25 mouse cellular contexts compared by ENCODE assay signal in genomic region chr19:10773384-10773783, GRCm38 (mm10). TPM values are rescaled to one million over a fixed set of nuclear protein-coding genes. Genes with fewer than 3 reads are reported as not detected.
"Had no signal": no experiment of that assay in that cellular context is flagged by ENCODE, and none has a peak within 500 bp of the region (broad histone marks: within the 10 kb centered on the region; RNA-seq: fewer than 3 reads in every experiment).

No protein-coding gene starts in this region.

- H3K9me3 ChIP-seq: limb, embryonic 10.5 days; limb, embryonic 13.5 days; liver, embryonic 13.5 days; midbrain, embryonic 10.5 days; midbrain, embryonic 13.5 days; neural tube, embryonic 13.5 days had no signal

- H3K4me3 ChIP-seq: limb, embryonic 10.5 days; limb, embryonic 13.5 days; liver, embryonic 13.5 days; midbrain, embryonic 10.5 days; midbrain, embryonic 13.5 days; myocyte; neural tube, embryonic 13.5 days had no signal

- H3K9ac ChIP-seq: limb, embryonic 13.5 days; liver, embryonic 13.5 days; midbrain, embryonic 13.5 days; neural tube, embryonic 13.5 days had no signal

- DNase-seq: kidney, adult 2 months; kidney, postnatal 25 days; layer of hippocampus, postnatal 36 days; liver; liver, embryonic 13.5 days; lung, adult 2 months; lung, postnatal 14 days; lung, postnatal 4 days; retina, postnatal 1 day; thymus, adult 18-20 months; thymus, postnatal 14 days had no signal

- H3K4me2 ChIP-seq: limb, embryonic 13.5 days; liver, embryonic 13.5 days; midbrain, embryonic 13.5 days; neural tube, embryonic 13.5 days had no signal

- ATAC-seq: intestine, postnatal 0 days; midbrain, embryonic 13.5 days; midbrain, embryonic 16.5 days had no signal

- H3K36me3 ChIP-seq: limb, embryonic 10.5 days; limb, embryonic 13.5 days; liver, embryonic 13.5 days; midbrain, embryonic 10.5 days; midbrain, embryonic 13.5 days; neural tube, embryonic 13.5 days had no signal

- H3K27me3 ChIP-seq: limb, embryonic 13.5 days; liver, embryonic 13.5 days; midbrain, embryonic 13.5 days; neural tube, embryonic 13.5 days had no signal

- H3K27ac ChIP-seq: kidney, postnatal 0 days; limb, embryonic 10.5 days; limb, embryonic 13.5 days; liver, embryonic 13.5 days; midbrain, embryonic 10.5 days; midbrain, embryonic 13.5 days; neural tube, embryonic 13.5 days had no signal

- H3K4me1 ChIP-seq: limb, embryonic 13.5 days; liver, embryonic 13.5 days had no signal

RNA-seq across cellular contexts. Expression of gene Cd5, which starts 34.6 kb away (rescaled TPM):
- total RNA-seq: layer of hippocampus, postnatal 36 days; left cerebral cortex, postnatal 25 days; megakaryocyte progenitor cell, adult 5-6 weeks had no signal
- polyA plus RNA-seq: liver, embryonic 13.5 days; liver, embryonic 16.5 days; midbrain, embryonic 10.5 days; myocyte had no signal

RNA-seq across cellular contexts. Expression of gene Cd6, which starts 56.5 kb away (rescaled TPM):
- total RNA-seq: layer of hippocampus, postnatal 10 days had no signal
- polyA plus RNA-seq: kidney, postnatal 0 days; limb, embryonic 10.5 days; limb, embryonic 13.5 days; midbrain, embryonic 10.5 days; midbrain, embryonic 13.5 days; midbrain, embryonic 16.5 days; myocyte; neural tube, embryonic 13.5 days; testis, adult 2 months had no signal
